Mouse (Mus musculus) MEL (cell line): ENCODE measurements around the gene Prelid3b. TPM values are rescaled to one million over a fixed set of nuclear protein-coding genes. Genes with fewer than 3 reads are reported as not detected.

Experiments used
- DNase-seq: peaks from one replicate; pipeline ENCODE4 v3.0.0; 2011; ENCODE audit warnings: low read depth, low spot score
- H3K27ac ChIP-seq: 2 replicates; pipeline ENCODE4 v1.5.1; 2012; ENCODE audit warnings: low read depth, mild to moderate bottlenecking, control low read depth, low read length, moderate library complexity; ENCODE audit not compliant: control insufficient read depth
- H3K27me3 ChIP-seq, 2 experiments: fragments of 150-350 bp in 1 of 2; sonication (generic) in 1 of 2; 2 replicates each; pipeline ENCODE4 v1.6.1; 2012; ENCODE audit warnings: low read length in 2 of 2, mild to moderate bottlenecking in 2 of 2, improper control_type of control experiment in 1 of 2, moderate library complexity in 1 of 2; ENCODE audit not compliant: insufficient read depth in 2 of 2, control insufficient read depth in 1 of 2
- H3K36me3 ChIP-seq, 2 experiments: 2 replicates each; pipeline ENCODE4 v1.6.1; 2012 to 2014; ENCODE audit warnings: low read length in 2 of 2, improper control_type of control experiment in 1 of 2, inconsistent platforms in 1 of 2, mild to moderate bottlenecking in 1 of 2; ENCODE audit not compliant: insufficient read depth in 2 of 2, control insufficient read depth in 1 of 2
- H3K4me1 ChIP-seq, 2 experiments: fragments of 150-350 bp in 1 of 2; sonication (generic) in 1 of 2; 2 replicates each; pipeline ENCODE4 v1.6.1; 2012; ENCODE audit warnings: low read length in 2 of 2, improper control_type of control experiment in 1 of 2, mild to moderate bottlenecking in 1 of 2; ENCODE audit not compliant: insufficient read depth in 2 of 2, control insufficient read depth in 1 of 2
- H3K4me3 ChIP-seq, 2 experiments: fragments of 150-350 bp in 1 of 2; sonication (generic) in 1 of 2; 2 replicates each; pipeline ENCODE4 v1.5.1; 2012; ENCODE audit warnings: low read depth in 2 of 2, low read length in 2 of 2, mild to moderate bottlenecking in 2 of 2, moderate library complexity in 2 of 2, control low read depth in 1 of 2, improper control_type of control experiment in 1 of 2; ENCODE audit not compliant: control insufficient read depth in 1 of 2, insufficient read depth in 1 of 2
- H3K79me2 ChIP-seq: 2 replicates; pipeline ENCODE4 v1.6.1; 2012; ENCODE audit warnings: mild to moderate bottlenecking, low read length, moderate library complexity; ENCODE audit not compliant: control insufficient read depth, poor library complexity, insufficient read depth
- H3K9ac ChIP-seq: 2 replicates; pipeline ENCODE4 v1.6.1; 2012; ENCODE audit warnings: low read depth, mild to moderate bottlenecking, control low read depth, low read length, moderate library complexity; ENCODE audit not compliant: control insufficient read depth, poor library complexity, severe bottlenecking
- H3K9me3 ChIP-seq: fragments of 150-350 bp; sonication (generic); replicated peaks from 2 replicates; pipeline ENCODE4 v1.6.1; 2012; ENCODE audit warnings: mild to moderate bottlenecking, low read length, improper control_type of control experiment, moderate library complexity; ENCODE audit not compliant: insufficient read depth
- CHD1 ChIP-seq: IDR thresholded peaks from 2 replicates; pipeline ENCODE4 v1.6.1; 2012; ENCODE audit warnings: low read depth, mild to moderate bottlenecking, inconsistent platforms, low read length, improper control_type of control experiment
- CHD2 ChIP-seq: IDR thresholded peaks from 2 replicates; pipeline ENCODE4 v1.6.1; 2011; ENCODE audit warnings: low read length, improper control_type of control experiment
- CTCF ChIP-seq, 3 experiments: IDR thresholded peaks in 2 of 3; conservative IDR thresholded peaks in 1 of 3; 2 replicates each; pipeline ENCODE4 v1.5.1; 2011 to 2012; ENCODE audit warnings: low read length in 3 of 3, low read depth in 2 of 3, mild to moderate bottlenecking in 2 of 3, improper control_type of control experiment in 1 of 3, inconsistent platforms in 1 of 3, mixed read lengths in 1 of 3, moderate library complexity in 1 of 3; ENCODE audit not compliant: control insufficient read depth in 1 of 3, insufficient read depth in 1 of 3, poor library complexity in 1 of 3, severe bottlenecking in 1 of 3
- E2F4 ChIP-seq: IDR thresholded peaks from 2 replicates; pipeline ENCODE4 v1.6.1; 2011; ENCODE audit warnings: low read depth, low read length, improper control_type of control experiment, borderline replicate concordance
- HCFC1 ChIP-seq: IDR thresholded peaks from 2 replicates; pipeline ENCODE4 v1.6.1; 2012; ENCODE audit warnings: low read depth, mild to moderate bottlenecking, inconsistent platforms, low read length, improper control_type of control experiment, moderate library complexity
- KAT2A ChIP-seq: conservative IDR thresholded peaks from 2 replicates; pipeline ENCODE4 v1.6.1; 2012; ENCODE audit warnings: low read depth, low read length, improper control_type of control experiment, inconsistent platforms
- MAFK ChIP-seq: IDR thresholded peaks from 2 replicates; pipeline ENCODE4 v1.6.1; 2011; ENCODE audit warnings: low read depth, mild to moderate bottlenecking, low read length, improper control_type of control experiment, borderline replicate concordance
- MAX ChIP-seq: IDR thresholded peaks from 2 replicates; pipeline ENCODE4 v1.6.1; 2011; ENCODE audit warnings: low read length, improper control_type of control experiment
- MAZ ChIP-seq: IDR thresholded peaks from 2 replicates; pipeline ENCODE4 v1.6.1; 2012; ENCODE audit warnings: low read depth, mild to moderate bottlenecking, inconsistent platforms, low read length, improper control_type of control experiment
- MEF2A ChIP-seq: IDR thresholded peaks from 2 replicates; pipeline ENCODE4 v1.6.1; 2014; ENCODE audit warnings: low read depth, mild to moderate bottlenecking, inconsistent platforms, low read length, improper control_type of control experiment; ENCODE audit not compliant: poor library complexity, insufficient replicate concordance, severe bottlenecking; ENCODE audit errors: extremely low read depth
- MXI1 ChIP-seq: IDR thresholded peaks from 2 replicates; pipeline ENCODE4 v1.6.1; 2011; ENCODE audit warnings: mild to moderate bottlenecking, low read depth, low read length, improper control_type of control experiment
- POLR2AphosphoS2 ChIP-seq: IDR thresholded peaks from 2 replicates; pipeline ENCODE4 v1.6.1; 2011; ENCODE audit warnings: low read length, improper control_type of control experiment
- SIN3A ChIP-seq: IDR thresholded peaks from 2 replicates; pipeline ENCODE4 v1.6.1; 2012; ENCODE audit warnings: low read length, improper control_type of control experiment, inconsistent platforms
- TAL1 ChIP-seq: IDR thresholded peaks from 2 replicates; pipeline ENCODE4 v1.6.1; 2012; ENCODE audit warnings: mild to moderate bottlenecking, inconsistent platforms, low read length, moderate library complexity, mixed read lengths
- TBP ChIP-seq: IDR thresholded peaks from 2 replicates; pipeline ENCODE4 v1.8.0; 2011; ENCODE audit warnings: low read depth, low read length, improper control_type of control experiment
- ZC3H11A ChIP-seq: IDR thresholded peaks from 2 replicates; pipeline ENCODE4 v1.6.1; 2012; ENCODE audit warnings: low read depth, mild to moderate bottlenecking, inconsistent platforms, low read length, improper control_type of control experiment
- ZMIZ1 ChIP-seq: IDR thresholded peaks from 2 replicates; pipeline ENCODE4 v1.6.1; 2012; ENCODE audit warnings: low read depth, mild to moderate bottlenecking, inconsistent platforms, low read length, improper control_type of control experiment, moderate library complexity
- polyA plus RNA-seq, 2 experiments: library from polyadenylated mRNA; stranded (reverse) in 1 of 2; unstranded in 1 of 2; fragments of >175 nt in 1 of 2; fragments of >200 nt in 1 of 2; gene quantifications; 2 replicates each; pipeline versions ENCODE4 v1.2.1 to v1.2.4; 2012; ENCODE audit warnings: low replicate concordance in 2 of 2, low read depth in 1 of 2; ENCODE audit not compliant: insufficient read length in 2 of 2, insufficient read depth in 1 of 2, missing spikeins in 1 of 2
- total RNA-seq: library from RNA; depleted of rRNA; stranded (reverse); fragments of 300-350 nt; gene quantifications from 2 replicates; pipeline ENCODE4 v1.2.3, GENCODE M21; 2012

Prelid3b gene
- total and polyA plus RNA-seq, 3 experiments: 142 to 210 (median 189) TPM

- TF ChIP-seq HCFC1 (no peak), CHD1 (no peak), KAT2A (no peak), MAZ (no peak), ZMIZ1 (no peak), MAFK (no peak), ZC3H11A (no peak)
- no peak overlapping the region for H3K27ac ChIP-seq
- H3K4me3 ChIP-seq: no peak overlapping the region
- no peak overlapping the region for H3K9ac ChIP-seq
- H3K36me3 ChIP-seq: no peaks in the 10 kb centered on the region
- no peak for DNase-seq
- no peaks in the 10 kb centered on the region for H3K79me2 ChIP-seq
- H3K4me1 ChIP-seq: no peaks in the 10 kb centered on the region
- no peaks in the 10 kb centered on the region for H3K9me3 ChIP-seq
- peaks cover 0 to 9% of the 10 kb centered on the region in 2 experiments; a peak in 3 of 4 replicates for H3K27me3 ChIP-seq
These were observed 49.3 kb upstream of the Prelid3b start for GRCm38 (mm10) chr2:174522134-174522533.

- no peaks in the 10 kb centered on the region for H3K9me3 ChIP-seq
- no peak overlapping the region for H3K4me3 ChIP-seq
- H3K27ac ChIP-seq: no peak overlapping the region
- H3K4me1 ChIP-seq: no peaks in the 10 kb centered on the region
- no peak overlapping the region for H3K9ac ChIP-seq
- H3K79me2 ChIP-seq: no peaks in the 10 kb centered on the region
- no peaks in the 10 kb centered on the region for H3K36me3 ChIP-seq
- peaks cover 0 to 13% of the 10 kb centered on the region in 2 experiments; a peak in 3 of 4 replicates for H3K27me3 ChIP-seq
- TF ChIP-seq CHD2 (no peak), TBP (no peak), CTCF (IDR thresholded peaks at IDR 0.05 in 2 of 3, conservative IDR thresholded peaks at IDR 0.05 in 1 of 3; ENCODE audit: control insufficient read depth in 1 of 3, insufficient read depth in 1 of 3, low read depth in 2 of 3, low read length in 3 of 3, poor library complexity in 1 of 3, severe bottlenecking in 1 of 3) (no peak), SIN3A (no peak), POLR2AphosphoS2 (no peak)
- peak; percentile 19 for DNase-seq
These were observed 44.5 kb upstream of the Prelid3b start for GRCm38 (mm10) chr2:174517141-174518079.

- Histone ChIP-seq H3K79me2 (no peaks in the 10 kb centered on the region), H3K27me3 (peaks cover 0 to 12% of the 10 kb centered on the region in 2 experiments; a peak in 3 of 4 replicates), H3K36me3 (no peaks in the 10 kb centered on the region), H3K9ac (no peak overlapping the region), H3K4me1 (no peaks in the 10 kb centered on the region), H3K27ac (no peak overlapping the region), H3K9me3 (no peaks in the 10 kb centered on the region), H3K4me3 (no peak overlapping the region)
- no peak for DNase-seq
- TF ChIP-seq MAX: no peak
- no peak for TF ChIP-seq TAL1
- no peak for TF ChIP-seq TBP
- no peak for TF ChIP-seq E2F4
- TF ChIP-seq MEF2A: no peak
- no peak for TF ChIP-seq MXI1
- no peak for TF ChIP-seq ZMIZ1
- no peak for TF ChIP-seq HCFC1
- TF ChIP-seq, all 39 proteins: peak for 0
These were observed 42.0 kb upstream of the Prelid3b start for GRCm38 (mm10) chr2:174514887-174515286.
